Mouse (Mus musculus) E14TG2a.4 (cell line): Measurements from ENCODE around the gene Nf1.

Experiments
- CTCF ChIP-seq: conservative IDR thresholded peaks from 2 replicates; pipeline ENCODE4 v1.5.1; 2014; ENCODE audit warnings: low read length
- NANOG ChIP-seq: IDR thresholded peaks from 2 replicates; pipeline ENCODE4 v1.6.1; 2014; ENCODE audit warnings: borderline replicate concordance, low read length, mixed read lengths
- POU5F1 ChIP-seq: IDR thresholded peaks from 2 replicates; pipeline ENCODE4 v1.6.1; 2014; ENCODE audit warnings: low read length, borderline replicate concordance

DNA sequence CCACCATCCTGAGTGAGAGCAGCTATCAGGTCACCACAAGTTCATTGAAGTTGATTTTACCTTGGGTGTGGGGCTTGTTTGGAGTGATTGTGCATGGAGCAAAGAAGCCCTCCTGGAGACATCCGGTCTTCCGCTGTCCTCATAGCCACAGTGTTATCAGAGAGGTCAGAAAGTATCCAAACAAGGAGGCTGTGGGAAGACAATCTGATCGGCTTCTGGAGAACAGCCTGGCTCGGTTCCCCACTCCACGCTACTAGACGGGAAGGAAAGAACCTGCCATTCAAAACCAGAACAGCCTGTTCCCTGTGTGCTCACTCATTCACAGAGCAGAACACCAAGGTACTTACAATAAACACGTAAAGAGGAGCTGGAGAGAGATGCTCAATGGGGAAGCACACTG is 19.7 kb upstream of the Nf1 start:
- TF ChIP-seq CTCF (no peak), NANOG (no peak), POU5F1 (no peak)
